Mouse (Mus musculus): ENCODE results near the gene Ghitm. TPM values are rescaled to one million over a fixed set of nuclear protein-coding genes. Genes with fewer than 3 reads are reported as not detected.

Ghitm gene
- polyA plus RNA-seq, 1 experiment from 2014 or later, result 277 TPM

GRCm38 (mm10) chr14:37136110-37136509 lies 1.0 kb upstream of the Ghitm start:
- WGBS, result 79% methylated on average over 4 of the region's 4 CpGs
- H3K4me2 ChIP-seq (replicated peaks; ENCODE audit: low read depth, low read length), result no peak overlapping the region
- peaks cover 7% of the 10 kb centered on the region for H3K4me1 ChIP-seq (ENCODE audit: insufficient read depth, low read length)
- no peak overlapping the region for H3K4me3 ChIP-seq (ENCODE audit: low read length)
- H3K36me3 ChIP-seq (ENCODE audit: insufficient read depth, low read length), result peaks cover 10% of the 10 kb centered on the region; the same call in 1 of the 2 replicates
- ATAC-seq (ENCODE audit: low FRiP score, low TSS enrichment), result no peak
- H3K9ac ChIP-seq (replicated peaks; ENCODE audit: low read length), result no peak overlapping the region
- no peak overlapping the region for H3K27ac ChIP-seq (ENCODE audit: low read length)
- H3K9me3 ChIP-seq (ENCODE audit: low read length), result no peaks in the 10 kb centered on the region
- H3K27me3 ChIP-seq (ENCODE audit: insufficient read depth, low read length), result no peaks in the 10 kb centered on the region

DNA sequence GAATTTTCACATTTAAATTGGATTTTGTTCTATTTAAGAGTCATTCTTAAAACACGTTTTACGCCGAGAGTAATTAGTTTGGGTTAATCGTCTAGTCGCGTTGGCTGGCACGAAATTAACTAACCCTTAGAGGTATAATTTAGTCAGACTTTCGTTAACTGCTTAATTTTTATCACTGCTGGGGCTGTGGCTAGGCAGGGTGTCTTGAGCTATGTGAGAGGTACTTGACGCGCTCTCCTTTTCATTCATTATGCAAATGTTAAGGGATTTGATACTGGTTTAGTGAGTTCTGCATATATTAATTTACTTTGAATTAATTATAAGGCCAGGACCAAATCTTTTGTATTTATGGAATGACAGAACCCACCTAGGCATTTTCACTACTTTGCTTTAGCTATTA lies 599 bp upstream of the Ghitm start:
- H3K27ac ChIP-seq (ENCODE audit: low read length), result peak overlapping the region; percentile 50; the same call in 1 of the 2 replicates
- H3K9me3 ChIP-seq (ENCODE audit: low read length), result no peaks in the 10 kb centered on the region
- WGBS, result 3% methylated on average over 10 of the region's 10 CpGs
- H3K9ac ChIP-seq (replicated peaks; ENCODE audit: low read length), result peak overlapping the region; percentile 70
- H3K4me1 ChIP-seq (ENCODE audit: insufficient read depth, low read length), result peaks cover 7% of the 10 kb centered on the region
- ATAC-seq (ENCODE audit: low FRiP score, low TSS enrichment), result peak; percentile 46; the same call in 1 of the 2 replicates
- H3K4me2 ChIP-seq (replicated peaks; ENCODE audit: low read depth, low read length), result peak overlapping the region; percentile 71
- H3K36me3 ChIP-seq (ENCODE audit: insufficient read depth, low read length), result peaks cover 13% of the 10 kb centered on the region; the same call in 1 of the 2 replicates
- H3K4me3 ChIP-seq (ENCODE audit: low read length), result peak overlapping the region; percentile 78
- no peaks in the 10 kb centered on the region for H3K27me3 ChIP-seq (ENCODE audit: insufficient read depth, low read length)

GRCm38 (mm10) chr14:37134304-37135126 lies 557 bp downstream of the Ghitm start:
- Histone ChIP-seq H3K4me2 (replicated peaks; ENCODE audit: low read depth, low read length) (peak overlapping the region; percentile 66), H3K27ac (ENCODE audit: low read length) (peak overlapping the region; percentile 92), H3K4me1 (ENCODE audit: insufficient read depth, low read length) (peaks cover 7% of the 10 kb centered on the region), H3K27me3 (ENCODE audit: insufficient read depth, low read length) (no peaks in the 10 kb centered on the region), H3K9me3 (ENCODE audit: low read length) (no peaks in the 10 kb centered on the region), H3K36me3 (ENCODE audit: insufficient read depth, low read length) (peaks cover 20% of the 10 kb centered on the region; the same call in 1 of the 2 replicates), H3K4me3 (ENCODE audit: low read length) (peak overlapping the region; percentile 78), H3K9ac (replicated peaks; ENCODE audit: low read length) (peak overlapping the region; percentile 78)
- WGBS, result 2% methylated on average over 38 of the region's 40 CpGs
- ATAC-seq (ENCODE audit: low FRiP score, low TSS enrichment), result peak; percentile 52

GRCm38 (mm10) chr14:37127652-37128051 lies 7.4 kb downstream of the Ghitm start:
- H3K4me3 ChIP-seq (ENCODE audit: low read length), result no peak overlapping the region
- no peaks in the 10 kb centered on the region for H3K9me3 ChIP-seq (ENCODE audit: low read length)
- H3K27ac ChIP-seq (ENCODE audit: low read length), result no peak overlapping the region
- no peak for ATAC-seq (ENCODE audit: low FRiP score, low TSS enrichment)
- 45% methylated on average over 4 of the region's 4 CpGs for WGBS
- H3K9ac ChIP-seq (replicated peaks; ENCODE audit: low read length), result no peak overlapping the region
- no peak overlapping the region for H3K4me2 ChIP-seq (replicated peaks; ENCODE audit: low read depth, low read length)
- no peaks in the 10 kb centered on the region for H3K4me1 ChIP-seq (ENCODE audit: insufficient read depth, low read length)
- H3K27me3 ChIP-seq (ENCODE audit: insufficient read depth, low read length), result no peaks in the 10 kb centered on the region
- H3K36me3 ChIP-seq (ENCODE audit: insufficient read depth, low read length), result peaks cover 65% of the 10 kb centered on the region

GRCm38 (mm10) chr14:37119233-37119632 lies 15.8 kb downstream of the Ghitm start:
- Histone ChIP-seq H3K9ac (replicated peaks; ENCODE audit: low read length) (no peak overlapping the region), H3K27me3 (ENCODE audit: insufficient read depth, low read length) (no peaks in the 10 kb centered on the region), H3K9me3 (ENCODE audit: low read length) (no peaks in the 10 kb centered on the region), H3K4me1 (ENCODE audit: insufficient read depth, low read length) (no peaks in the 10 kb centered on the region), H3K36me3 (ENCODE audit: insufficient read depth, low read length) (peaks cover 19% of the 10 kb centered on the region; the same call in 1 of the 2 replicates), H3K4me2 (replicated peaks; ENCODE audit: low read depth, low read length) (no peak overlapping the region), H3K4me3 (ENCODE audit: low read length) (no peak overlapping the region), H3K27ac (ENCODE audit: low read length) (no peak overlapping the region)
- no peak for ATAC-seq (ENCODE audit: low FRiP score, low TSS enrichment)
- WGBS, result 89% methylated on average over 4 of the region's 4 CpGs

DNA sequence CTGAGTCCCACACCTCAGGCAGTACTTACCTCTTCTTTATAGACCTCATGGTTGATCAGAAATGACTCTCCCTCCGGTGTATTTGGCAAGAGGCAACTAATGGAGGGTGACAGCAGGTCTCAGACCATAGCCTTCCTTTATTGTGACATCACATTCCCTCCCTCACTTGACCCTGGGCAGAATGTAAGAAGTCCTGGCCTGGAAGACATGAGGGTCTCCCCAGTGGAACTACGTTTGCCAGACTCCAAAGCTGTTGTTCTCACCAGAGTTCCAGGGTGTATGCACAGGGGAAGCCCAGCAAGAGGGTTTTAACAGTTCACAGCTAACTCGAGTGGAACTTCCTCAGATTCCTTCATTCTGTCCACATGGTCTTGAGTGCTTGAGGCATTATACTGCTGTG lies 21.1 kb downstream of the Ghitm start, which contains the start of gene 2610528A11Rik:
2610528A11Rik (minus strand) TSS at position 101 of the 400 bp plus-strand sequence.
- Histone ChIP-seq H3K4me2 (replicated peaks; ENCODE audit: low read depth, low read length) (no peak within 1 kb of the TSS), H3K36me3 (ENCODE audit: insufficient read depth, low read length) (no peaks in the 10 kb centered on the region; the same call in 1 of the 2 replicates), H3K4me1 (ENCODE audit: insufficient read depth, low read length) (peaks cover 8% of the 10 kb centered on the region), H3K9ac (replicated peaks; ENCODE audit: low read length) (no peak within 1 kb of the TSS), H3K9me3 (ENCODE audit: low read length) (no peaks in the 10 kb centered on the region), H3K4me3 (ENCODE audit: low read length) (no peak within 1 kb of the TSS), H3K27me3 (ENCODE audit: insufficient read depth, low read length) (no peaks in the 10 kb centered on the region), H3K27ac (ENCODE audit: low read length) (no peak within 1 kb of the TSS)
- WGBS, result 58% methylated on average over 3 of the region's 3 CpGs
- ATAC-seq (ENCODE audit: low FRiP score, low TSS enrichment), result no peak

GRCm38 (mm10) chr14:37112931-37113330 lies 22.1 kb downstream of the Ghitm start:
- no peak for ATAC-seq (ENCODE audit: low FRiP score, low TSS enrichment)
- H3K27me3 ChIP-seq (ENCODE audit: insufficient read depth, low read length), result no peaks in the 10 kb centered on the region
- no peak overlapping the region for H3K4me3 ChIP-seq (ENCODE audit: low read length)
- H3K27ac ChIP-seq (ENCODE audit: low read length), result no peak overlapping the region
- peaks cover 8% of the 10 kb centered on the region for H3K4me1 ChIP-seq (ENCODE audit: insufficient read depth, low read length)
- no peaks in the 10 kb centered on the region for H3K9me3 ChIP-seq (ENCODE audit: low read length)
- WGBS, result 90% methylated on average over 7 of the region's 7 CpGs
- no peak overlapping the region for H3K4me2 ChIP-seq (replicated peaks; ENCODE audit: low read depth, low read length)
- no peak overlapping the region for H3K9ac ChIP-seq (replicated peaks; ENCODE audit: low read length)
- no peaks in the 10 kb centered on the region for H3K36me3 ChIP-seq (ENCODE audit: insufficient read depth, low read length)

GRCm38 (mm10) chr14:37111371-37111770 lies 23.7 kb downstream of the Ghitm start:
- H3K27ac ChIP-seq (ENCODE audit: low read length), result no peak overlapping the region
- peaks cover 8% of the 10 kb centered on the region for H3K4me1 ChIP-seq (ENCODE audit: insufficient read depth, low read length)
- H3K4me2 ChIP-seq (replicated peaks; ENCODE audit: low read depth, low read length), result no peak overlapping the region
- H3K36me3 ChIP-seq (ENCODE audit: insufficient read depth, low read length), result no peaks in the 10 kb centered on the region
- no peak overlapping the region for H3K9ac ChIP-seq (replicated peaks; ENCODE audit: low read length)
- H3K4me3 ChIP-seq (ENCODE audit: low read length), result no peak overlapping the region
- H3K9me3 ChIP-seq (ENCODE audit: low read length), result no peaks in the 10 kb centered on the region
- H3K27me3 ChIP-seq (ENCODE audit: insufficient read depth, low read length), result no peaks in the 10 kb centered on the region
- no peak for ATAC-seq (ENCODE audit: low FRiP score, low TSS enrichment)

DNA sequence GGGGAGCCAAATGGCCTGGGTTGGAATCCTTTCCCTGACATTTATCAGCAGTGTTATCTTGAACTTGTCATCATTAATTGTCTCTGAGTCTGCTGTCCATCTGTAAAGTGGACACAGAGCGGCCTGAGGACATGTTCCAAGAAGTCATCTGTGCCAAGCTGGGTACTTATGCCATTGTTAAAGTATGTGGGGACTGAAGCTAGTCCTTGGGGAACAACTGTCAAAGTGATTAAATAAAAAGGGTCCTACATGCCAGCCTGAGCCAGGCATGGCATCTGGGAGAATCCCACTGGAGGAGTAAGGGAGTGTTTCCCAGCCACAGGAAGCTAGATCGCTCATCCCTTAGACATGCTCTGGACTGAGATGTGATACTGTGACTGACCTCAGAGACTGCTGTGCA lies 24.6 kb downstream of the Ghitm start:
- WGBS, result 46% methylated on average over 2 of the region's 2 CpGs
- peaks cover 14% of the 10 kb centered on the region for H3K4me1 ChIP-seq (ENCODE audit: insufficient read depth, low read length)
- H3K4me3 ChIP-seq (ENCODE audit: low read length), result no peak overlapping the region
- H3K27ac ChIP-seq (ENCODE audit: low read length), result no peak overlapping the region
- H3K27me3 ChIP-seq (ENCODE audit: insufficient read depth, low read length), result no peaks in the 10 kb centered on the region
- H3K9ac ChIP-seq (replicated peaks; ENCODE audit: low read length), result no peak overlapping the region
- no peaks in the 10 kb centered on the region for H3K9me3 ChIP-seq (ENCODE audit: low read length)
- H3K4me2 ChIP-seq (replicated peaks; ENCODE audit: low read depth, low read length), result no peak overlapping the region
- no peaks in the 10 kb centered on the region for H3K36me3 ChIP-seq (ENCODE audit: insufficient read depth, low read length)
- ATAC-seq (ENCODE audit: low FRiP score, low TSS enrichment), result no peak

DNA sequence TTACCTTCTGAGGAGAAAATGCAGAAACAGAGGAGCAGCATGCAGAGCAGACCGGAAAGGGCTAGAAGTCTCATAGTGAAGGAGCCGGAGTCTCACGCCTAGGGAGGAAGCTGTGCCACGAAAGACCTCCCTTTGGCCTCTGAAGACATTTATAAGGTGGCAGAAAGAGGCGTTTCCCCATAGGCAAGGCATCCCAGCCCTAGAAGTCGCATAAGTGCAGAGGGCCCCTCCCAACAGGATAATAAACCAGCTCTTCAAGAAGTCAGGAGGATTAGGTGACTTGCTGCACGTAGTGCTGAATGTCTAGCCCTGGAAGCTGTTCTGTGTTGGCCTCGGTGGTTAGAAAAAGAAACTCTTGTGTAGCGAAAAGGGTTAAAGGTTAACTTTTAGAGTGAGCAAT lies 25.1 kb downstream of the Ghitm start:
- WGBS, result 8% methylated on average over 9 of the region's 9 CpGs
- H3K4me3 ChIP-seq (ENCODE audit: low read length), result no peak overlapping the region
- peak overlapping the region; percentile 4; the same call in 1 of the 2 replicates for H3K4me2 ChIP-seq (replicated peaks; ENCODE audit: low read depth, low read length)
- no peaks in the 10 kb centered on the region for H3K36me3 ChIP-seq (ENCODE audit: insufficient read depth, low read length)
- no peak overlapping the region for H3K27ac ChIP-seq (ENCODE audit: low read length)
- H3K27me3 ChIP-seq (ENCODE audit: insufficient read depth, low read length), result no peaks in the 10 kb centered on the region
- peaks cover 19% of the 10 kb centered on the region for H3K4me1 ChIP-seq (ENCODE audit: insufficient read depth, low read length)
- no peak for ATAC-seq (ENCODE audit: low FRiP score, low TSS enrichment)
- H3K9ac ChIP-seq (replicated peaks; ENCODE audit: low read length), result no peak overlapping the region
- no peaks in the 10 kb centered on the region for H3K9me3 ChIP-seq (ENCODE audit: low read length)
